Mouse (Mus musculus): ENCODE measurements around the gene Apoe.

- TF ChIP-seq POLR2A (IDR thresholded peaks at IDR 0.05; ENCODE audit: control insufficient read depth in 1 of 2, insufficient read depth in 1 of 2, low read depth in 1 of 2, low read length in 2 of 2, poor library complexity in 1 of 2) (no peak), GABPA (IDR thresholded peaks at IDR 0.05; ENCODE audit: low read depth, low read length) (no peak), EP300 (IDR thresholded peaks at IDR 0.05; ENCODE audit: low read depth in 1 of 2, low read length in 2 of 2) (no peak), ZMIZ1 (IDR thresholded peaks at IDR 0.05; ENCODE audit: low read depth, low read length) (no peak), NELFE (IDR thresholded peaks at IDR 0.05; ENCODE audit: low read depth, low read length) (no peak), CTCF (IDR thresholded peaks at IDR 0.05 in 2 of 3, conservative IDR thresholded peaks at IDR 0.05 in 1 of 3; ENCODE audit: control insufficient read depth in 1 of 3, insufficient read depth in 1 of 3, low read depth in 2 of 3, low read length in 3 of 3, poor library complexity in 1 of 3, severe bottlenecking in 1 of 3) (no peak), USF1 (IDR thresholded peaks at IDR 0.05; ENCODE audit: low read depth, low read length) (no peak), SIN3A (IDR thresholded peaks at IDR 0.05; ENCODE audit: low read length) (no peak), MAZ (IDR thresholded peaks at IDR 0.05; ENCODE audit: low read depth, low read length) (no peak), ZNF384 (IDR thresholded peaks at IDR 0.05; ENCODE audit: low read depth, low read length) (no peak), ZC3H11A (IDR thresholded peaks at IDR 0.05; ENCODE audit: low read depth, low read length) (no peak), CHD1 (IDR thresholded peaks at IDR 0.05; ENCODE audit: low read depth, low read length) (no peak)
Measured at GRCm38 (mm10) chr7:19681202-19681694, 17.7 kb downstream of the Apoe start, which contains the start of the genes Gm44805 and Apoc4.

Data from MEL (cell line).